In the genomic region with DNA sequence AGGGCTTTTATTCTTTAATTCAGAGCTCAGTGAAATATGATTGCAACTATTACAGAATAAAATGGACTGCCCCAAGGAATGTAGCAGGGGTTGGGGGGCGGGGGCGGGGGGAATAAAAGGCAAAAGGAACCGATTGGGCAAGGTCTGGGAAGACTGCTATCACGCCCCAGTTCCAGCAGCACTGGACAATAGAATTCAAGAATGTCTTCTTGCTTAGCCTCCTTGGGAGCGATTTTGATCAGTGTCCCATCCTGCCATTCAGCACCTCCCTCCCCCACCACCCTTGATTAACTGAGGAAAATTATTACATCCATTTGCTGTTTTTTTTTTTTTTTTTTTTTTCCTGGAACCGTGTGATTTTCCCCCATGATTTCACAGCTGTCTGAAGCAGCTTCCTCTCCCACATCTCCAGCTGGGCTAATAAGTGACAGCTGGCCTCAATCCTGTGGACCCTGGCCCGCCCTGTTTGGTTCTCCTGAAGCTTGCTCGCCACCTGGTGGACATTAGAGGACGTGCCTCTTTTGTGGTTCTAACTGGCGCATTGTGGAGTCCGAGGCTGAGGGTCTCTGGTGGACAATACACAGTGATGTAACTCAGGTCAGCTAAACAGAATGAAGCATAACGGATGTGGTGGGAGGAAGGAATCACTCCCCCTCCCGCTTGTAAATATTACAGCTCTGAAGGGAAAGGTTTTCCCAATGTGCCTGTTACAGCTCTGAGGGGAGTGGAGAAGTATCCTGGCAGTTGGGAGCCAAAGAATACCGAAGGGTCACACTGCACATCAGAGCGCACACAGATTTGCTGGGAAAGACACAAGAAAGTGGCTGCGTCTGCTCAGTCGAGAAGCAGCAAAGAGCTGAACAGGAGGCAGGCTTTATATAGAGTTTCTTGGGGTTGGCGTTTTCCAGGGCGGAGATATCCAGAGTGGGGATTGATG, we compare ENCODE assay signal across 7 mouse cellular contexts. TPM values are rescaled to one million over a fixed set of nuclear protein-coding genes. Genes with fewer than 3 reads are reported as not detected.
DNase-seq lines count a peak whose midpoint lies in the region; ATAC-seq and TF ChIP-seq lines count a peak whose summit lies in the region.

No protein-coding gene starts in this region.

- no peak overlapping the region for H3K4me3 ChIP-seq in embryonic facial prominence, embryonic 11.5 days (ENCODE audit: low read depth, low read length)
- H3K4me3 ChIP-seq in heart, adult 2 months: no peak overlapping the region
- no peak overlapping the region for H3K4me3 ChIP-seq in kidney, adult 2 months (ENCODE audit: insufficient read depth, low read depth, low read length)
- no peak overlapping the region for H3K4me3 ChIP-seq in limb, embryonic 13.5 days
- H3K4me3 ChIP-seq in midbrain, embryonic 16.5 days (ENCODE audit: low read depth, low read length): no peak overlapping the region

- TF ChIP-seq CTCF in heart, adult 2 months (IDR thresholded peaks at IDR 0.05): peak; percentile 85
- peak; percentile 94 for TF ChIP-seq CTCF in kidney, adult 2 months (conservative IDR thresholded peaks at IDR 0.05; ENCODE audit: insufficient read depth, insufficient read length, low read depth, low read length)

- no peak overlapping the region for H3K27ac ChIP-seq in embryonic facial prominence, embryonic 11.5 days (replicated peaks; ENCODE audit: low read depth, low read length)
- H3K27ac ChIP-seq in heart, adult 2 months: peak overlapping the region; percentile 28; the same call in 1 of the 2 replicates
- no peak overlapping the region for H3K27ac ChIP-seq in kidney, adult 2 months (ENCODE audit: insufficient read depth, low read depth, low read length)
- no peak overlapping the region for H3K27ac ChIP-seq in limb, embryonic 13.5 days
- H3K27ac ChIP-seq in midbrain, embryonic 16.5 days (ENCODE audit: low read length): no peak overlapping the region

- WGBS in embryonic facial prominence, embryonic 11.5 days: 36% methylated on average over 19 of the region's 19 CpGs
- WGBS in heart, adult 2 months: 26% methylated on average over 19 of the region's 19 CpGs
- 19% methylated on average over 19 of the region's 19 CpGs for WGBS in kidney, adult 2 months
- WGBS in limb, embryonic 13.5 days: 34% methylated on average over 19 of the region's 19 CpGs
- WGBS in midbrain, embryonic 16.5 days: 29% methylated on average over 19 of the region's 19 CpGs

- peak; percentile 91 for ATAC-seq in embryonic facial prominence, embryonic 11.5 days (replicated peaks; ENCODE audit: insufficient number of reproducible peaks, low FRiP score, low TSS enrichment, low read depth)
- peak; percentile 91 for ATAC-seq in limb, embryonic 13.5 days (ENCODE audit: low FRiP score, low read depth)
- peak; percentile 96 for ATAC-seq in midbrain, embryonic 16.5 days

- intact Hi-C loops in heart, adult 2 months (cut with DNase I): loop anchor here (2.0 kb wide), 1 partner anchor 446 kb away; no protein-coding TSS in a partner anchor

- peak; percentile 25 to 63 for DNase-seq in adrenal gland, postnatal 4 days (ENCODE audit: low spot score in 2 of 2)
- DNase-seq in embryonic facial prominence, embryonic 11.5 days (ENCODE audit: low spot score): peak; percentile 96
- DNase-seq in heart, adult 2 months: peak; percentile 71 to 80
- DNase-seq in kidney, adult 2 months: peak; percentile 82
- DNase-seq in spleen, postnatal 36 days (ENCODE audit: low spot score in 2 of 2): peak; percentile 24 to 51

- no peak overlapping the region; the same call in 1 of the 2 replicates for H3K9ac ChIP-seq in embryonic facial prominence, embryonic 11.5 days (replicated peaks; ENCODE audit: low read length)
- H3K9ac ChIP-seq in heart, adult 2 months (ENCODE audit: low read depth, low read length): peak overlapping the region; percentile 21; the same call in 1 of the 2 replicates
- no peak overlapping the region for H3K9ac ChIP-seq in limb, embryonic 13.5 days
- peak overlapping the region; percentile 35; the same call in 1 of the 2 replicates for H3K9ac ChIP-seq in midbrain, embryonic 16.5 days (ENCODE audit: low read depth, low read length)

- H3K9me3 ChIP-seq in embryonic facial prominence, embryonic 11.5 days (replicated peaks; ENCODE audit: control insufficient read depth, low read length): no peaks in the 10 kb centered on the region
- H3K9me3 ChIP-seq in limb, embryonic 13.5 days: no peaks in the 10 kb centered on the region
- no peaks in the 10 kb centered on the region for H3K9me3 ChIP-seq in midbrain, embryonic 16.5 days (replicated peaks; ENCODE audit: control insufficient read depth, low read length, poor library complexity, severe bottlenecking)

- no peaks in the 10 kb centered on the region for H3K79me2 ChIP-seq in heart, adult 2 months (replicated peaks; ENCODE audit: control insufficient read depth, insufficient read depth, low read length)

- no peaks in the 10 kb centered on the region for H3K27me3 ChIP-seq in embryonic facial prominence, embryonic 11.5 days (ENCODE audit: control insufficient read depth, insufficient read depth, low read length)
- H3K27me3 ChIP-seq in heart, adult 2 months (ENCODE audit: control insufficient read depth, insufficient read depth, low read length): no peaks in the 10 kb centered on the region
- no peaks in the 10 kb centered on the region for H3K27me3 ChIP-seq in kidney, adult 2 months (replicated peaks; ENCODE audit: control insufficient read depth, insufficient read depth, low read length)
- H3K27me3 ChIP-seq in limb, embryonic 13.5 days: no peaks in the 10 kb centered on the region
- H3K27me3 ChIP-seq in midbrain, embryonic 16.5 days (ENCODE audit: control insufficient read depth, insufficient read depth, low read depth, low read length): no peaks in the 10 kb centered on the region

- no peaks in the 10 kb centered on the region; the same call in 1 of the 2 replicates for H3K4me1 ChIP-seq in embryonic facial prominence, embryonic 11.5 days (ENCODE audit: control insufficient read depth, insufficient read depth, low read length)
- peaks cover 4% of the 10 kb centered on the region for H3K4me1 ChIP-seq in heart, adult 2 months (ENCODE audit: control insufficient read depth, insufficient read depth, low read length)
- peaks cover 2% of the 10 kb centered on the region; the same call in 1 of the 2 replicates for H3K4me1 ChIP-seq in kidney, adult 2 months (ENCODE audit: control insufficient read depth, insufficient read depth, low read length)
- peaks cover 13% of the 10 kb centered on the region for H3K4me1 ChIP-seq in limb, embryonic 13.5 days
- peaks cover 6% of the 10 kb centered on the region for H3K4me1 ChIP-seq in midbrain, embryonic 16.5 days (ENCODE audit: control insufficient read depth, insufficient read depth, low read length)

- no peaks in the 10 kb centered on the region for H3K36me3 ChIP-seq in embryonic facial prominence, embryonic 11.5 days (replicated peaks; ENCODE audit: control insufficient read depth, insufficient read depth, low read depth, low read length)
- peaks cover 12% of the 10 kb centered on the region for H3K36me3 ChIP-seq in heart, adult 2 months (ENCODE audit: control insufficient read depth, insufficient read depth, low read length)
- H3K36me3 ChIP-seq in kidney, adult 2 months (ENCODE audit: control insufficient read depth, insufficient read depth, low read length): no peaks in the 10 kb centered on the region
- H3K36me3 ChIP-seq in limb, embryonic 13.5 days: no peaks in the 10 kb centered on the region
- H3K36me3 ChIP-seq in midbrain, embryonic 16.5 days (ENCODE audit: control insufficient read depth, insufficient read depth, low read length): no peaks in the 10 kb centered on the region

- no peak for TF ChIP-seq POLR2A in heart, adult 2 months (IDR thresholded peaks at IDR 0.05; ENCODE audit: insufficient read depth, low read depth, low read length)
- no peak for TF ChIP-seq POLR2A in kidney, adult 2 months (IDR thresholded peaks at IDR 0.05; ENCODE audit: low read depth, low read length)

- peak; percentile 93 for TF ChIP-seq EP300 in heart, adult 2 months (IDR thresholded peaks at IDR 0.05; ENCODE audit: insufficient read depth, low read depth, low read length)

- H3K4me2 ChIP-seq in embryonic facial prominence, embryonic 11.5 days (ENCODE audit: low read depth, low read length): no peak overlapping the region
- peak overlapping the region; percentile 27; the same call in 1 of the 2 replicates for H3K4me2 ChIP-seq in limb, embryonic 13.5 days (replicated peaks)
- peak overlapping the region; percentile 20 for H3K4me2 ChIP-seq in midbrain, embryonic 16.5 days (ENCODE audit: low read length)

RNA-seq across cellular contexts. Expression of a gene that starts 42.1 kb away (rescaled TPM):
- 10 to 100 TPM in 1 of 2 experiments, under 1 TPM in 1; 0.85 to 28.5 TPM for total RNA-seq in adrenal gland, postnatal 4 days (2021)
- polyA plus RNA-seq in embryonic facial prominence, embryonic 11.5 days (2014; fragmentation: Nextera tagmentation; extraction: Ambion mirVana): 0.18 TPM in 1 of 2 replicates, not detected in the other
- not detected for total RNA-seq in heart, adult 2 months (2021)
- not detected in 2 replicates for polyA plus RNA-seq in heart, adult 2 months (2012; rRNA removed)
- 451 and 624 TPM in 2 replicates for polyA plus RNA-seq in kidney, adult 2 months (2012; rRNA removed)
- polyA plus RNA-seq in limb, embryonic 13.5 days (2015; fragmentation: Nextera tagmentation; extraction: Ambion mirVana): not detected in 2 replicates
- 0.06 TPM in 1 of 2 replicates, not detected in the other for polyA plus RNA-seq in midbrain, embryonic 16.5 days (2015; fragmentation: Nextera tagmentation; extraction: Ambion mirVana)

Comparison
In these comparisons a context has a peak if more than half of its experiments do, and no peak if none do; other contexts are left out.
1. DNase-seq: peak in every context shown above with its lines; median percentile 96 in embryonic facial prominence, embryonic 11.5 days; 82 in kidney, adult 2 months; 76 in heart, adult 2 months; 44 in adrenal gland, postnatal 4 days; 38 in spleen, postnatal 36 days.
2. H3K9ac ChIP-seq: peak in heart, adult 2 months (single experiment) and midbrain, embryonic 16.5 days (single experiment); none in embryonic facial prominence, embryonic 11.5 days (single experiment) and limb, embryonic 13.5 days (single experiment).
3. RNA of a gene that starts 42.1 kb away (polyA plus RNA-seq): 451 to 624 TPM in kidney, adult 2 months; not detected in limb, embryonic 13.5 days, 0.06 TPM in midbrain, embryonic 16.5 days, 0.18 TPM in embryonic facial prominence, embryonic 11.5 days and not detected in heart, adult 2 months; every median in the first group is over 100 times any median in the second.
4. Peak in every context shown above with its lines, with median percentiles within 50 percentile points of each other: ATAC-seq.